Mouse (Mus musculus) bone marrow, adult 2 months (tissue): ENCODE data around the gene Pfdn4.

ENCODE experiments used
- CTCF ChIP-seq: fragments of 200-500 bp; IDR thresholded peaks from 2 replicates; pipeline ENCODE4 v1.5.1; 2011; ENCODE audit warnings: low read length, control low read depth; ENCODE audit not compliant: control insufficient read depth, insufficient read depth
- POLR2A ChIP-seq: fragments of 200-500 bp; IDR thresholded peaks from 2 replicates; pipeline ENCODE4 v1.6.1; 2011; ENCODE audit warnings: low read depth, mild to moderate bottlenecking, control low read depth, low read length, borderline replicate concordance; ENCODE audit not compliant: control insufficient read depth

DNA sequence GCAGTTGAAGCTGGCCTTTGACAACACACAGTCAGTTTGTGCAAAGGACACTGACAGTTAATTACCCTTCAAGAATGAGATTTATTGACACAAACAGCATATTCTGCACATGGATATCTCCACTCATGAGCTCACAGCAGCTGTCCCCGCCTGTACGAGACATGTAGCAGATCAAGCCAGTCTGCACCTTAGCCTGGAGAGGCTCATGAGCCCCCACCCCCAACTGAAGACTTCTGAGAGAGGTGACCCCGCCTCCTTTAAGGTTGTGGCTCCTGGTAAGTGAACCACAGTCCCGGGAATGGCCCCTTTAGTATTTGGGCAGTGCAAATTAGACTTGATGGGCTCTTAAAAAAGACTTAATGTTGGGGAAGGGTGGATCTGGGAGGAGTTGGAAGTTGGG is 49.5 kb downstream of the Pfdn4 start:
- no peak for TF ChIP-seq POLR2A
- no peak for TF ChIP-seq CTCF
